Mouse (Mus musculus) brain, adult 2 months (tissue): ENCODE measurements around the gene Fez1.

ENCODE experiments used
- DNase-seq: peaks from one replicate; pipeline ENCODE4 v3.0.0; 2011; ENCODE audit warnings: low read depth, low spot score

Gene Fez1

GRCm38 (mm10) chr9:36833043-36833881, 11.6 kb downstream of the Fez1 start:
- DNase-seq = peak; percentile 89

GRCm38 (mm10) chr9:36833914-36834313, 12.2 kb downstream of the Fez1 start:
- peak; percentile 70 for DNase-seq

- DNase-seq = no peak
Observed at GRCm38 (mm10) chr9:36846346-36846745, 24.7 kb downstream of the Fez1 start.

- no peak for DNase-seq
Observed at GRCm38 (mm10) chr9:36848661-36849060, 27.0 kb downstream of the Fez1 start.

- DNase-seq = peak; percentile 92
Observed at GRCm38 (mm10) chr9:36850091-36850490, 28.4 kb downstream of the Fez1 start.

- DNase-seq = peak; percentile 63
Observed at GRCm38 (mm10) chr9:36852175-36852574, 30.5 kb downstream of the Fez1 start.

GRCm38 (mm10) chr9:36856351-36856750, 34.7 kb downstream of the Fez1 start:
- DNase-seq = peak; percentile 63

- DNase-seq = no peak
Observed at GRCm38 (mm10) chr9:36857476-36858117, 35.9 kb downstream of the Fez1 start.

- DNase-seq = peak; percentile 98
Observed at GRCm38 (mm10) chr9:36858677-36859076, 37.0 kb downstream of the Fez1 start.

- no peak for DNase-seq
Observed at GRCm38 (mm10) chr9:36862576-36862975, 40.9 kb downstream of the Fez1 start.

GRCm38 (mm10) chr9:36863694-36864093, 42.0 kb downstream of the Fez1 start:
- DNase-seq = no peak

- DNase-seq = peak; percentile 94
Observed at GRCm38 (mm10) chr9:36864862-36865813, 43.5 kb downstream of the Fez1 start.

- no peak for DNase-seq
Observed at GRCm38 (mm10) chr9:36868662-36869061, 47.0 kb downstream of the Fez1 start.

- DNase-seq = peak; percentile 93
Observed at GRCm38 (mm10) chr9:36870263-36870662, 48.6 kb downstream of the Fez1 start.

- DNase-seq = peak; percentile 67
Observed at GRCm38 (mm10) chr9:36873796-36874195, 52.1 kb downstream of the Fez1 start.

GRCm38 (mm10) chr9:36876313-36876712, 54.6 kb downstream of the Fez1 start:
- DNase-seq = no peak

- no peak for DNase-seq
Observed at GRCm38 (mm10) chr9:36876787-36877186, 55.1 kb downstream of the Fez1 start.

GRCm38 (mm10) chr9:36881615-36882014, 60.0 kb downstream of the Fez1 start:
- peak; percentile 64 for DNase-seq

- peak; percentile 95 for DNase-seq
Observed at GRCm38 (mm10) chr9:36882034-36882745, 60.5 kb downstream of the Fez1 start.

GRCm38 (mm10) chr9:36883569-36883968, 61.9 kb downstream of the Fez1 start:
- DNase-seq = peak; percentile 61

- DNase-seq = peak; percentile 60
Observed at GRCm38 (mm10) chr9:36885237-36885636, 63.6 kb downstream of the Fez1 start.
